Mouse (Mus musculus) hindbrain, embryonic 10.5 days (tissue): Measurements from ENCODE around the gene Gm49510. TPM values are rescaled to one million over a fixed set of nuclear protein-coding genes. Genes with fewer than 3 reads are reported as not detected.
A peak's percentile ranks its signal among the peaks of the same experiment; 100 is the strongest.

Experiments used
- DNase-seq: peaks from one replicate; pipeline ENCODE4 v3.0.0-alpha.2; 2017; ENCODE audit warnings: low spot score
- H3K27ac ChIP-seq: fragments of 300-500 bp; sonication (generic); 2 replicates; pipeline ENCODE4 v1.5.1; 2016; ENCODE audit warnings: mild to moderate bottlenecking, moderate library complexity
- H3K27me3 ChIP-seq: fragments of 300-500 bp; sonication (generic); 2 replicates; pipeline ENCODE4 v1.6.1; 2016; ENCODE audit warnings: mild to moderate bottlenecking; ENCODE audit not compliant: poor library complexity, insufficient read depth, severe bottlenecking
- H3K36me3 ChIP-seq: fragments of 300-500 bp; sonication (generic); 2 replicates; pipeline ENCODE4 v1.6.1; 2016; ENCODE audit warnings: mild to moderate bottlenecking, moderate library complexity
- H3K4me1 ChIP-seq: fragments of 300-500 bp; sonication (generic); replicated peaks from 2 replicates; pipeline ENCODE4 v1.6.1; 2016; ENCODE audit warnings: mild to moderate bottlenecking
- H3K4me3 ChIP-seq: fragments of 300-500 bp; sonication (generic); 2 replicates; pipeline ENCODE4 v1.5.1; 2016; ENCODE audit warnings: mild to moderate bottlenecking, moderate library complexity
- H3K9me3 ChIP-seq: fragments of 300-500 bp; sonication (generic); 2 replicates; pipeline ENCODE4 v1.6.1; 2016; ENCODE audit warnings: mild to moderate bottlenecking, moderate library complexity
- WGBS: fragments of 180-500 bp; shearing (Covaris S2); methylation state at CpG from one replicate; pipeline ENCODE4 v1.1.7; 2016; 5-methylcytosine and 5-hydroxymethylcytosine counted together
- polyA plus RNA-seq: library from polyadenylated mRNA; unstranded; fragments of >200 nt; fragmentation: Nextera tagmentation; extraction: Ambion mirVana; gene quantifications from 2 replicates; pipeline ENCODE4 v1.2.1, GENCODE M21; 2016

The Gm49510 gene
- polyA plus RNA-seq, 1 experiment from 2014 or later = 0.38 TPM

GRCm38 (mm10) chr15:78912040-78912439 lies 12.6 kb downstream of the Gm49510 start:
- WGBS = 36% methylated on average over 9 of the region's 9 CpGs
- Histone ChIP-seq H3K27ac (no peak overlapping the region), H3K27me3 (no peaks in the 10 kb centered on the region; the same call in 1 of the 2 replicates), H3K9me3 (no peaks in the 10 kb centered on the region), H3K4me1 (peaks cover 43% of the 10 kb centered on the region), H3K36me3 (peaks cover 33% of the 10 kb centered on the region), H3K4me3 (no peak overlapping the region)
- DNase-seq = peak; percentile 45

GRCm38 (mm10) chr15:78913632-78914090 lies 14.2 kb downstream of the Gm49510 start, which contains the start of gene Pdxp:
Gene Pdxp, plus strand, starts transcription at chr15:78913919.
- under 1% methylated on average over 51 of the region's 51 CpGs for WGBS
- peaks cover 47% of the 10 kb centered on the region for H3K4me1 ChIP-seq
- peaks cover 32% of the 10 kb centered on the region for H3K36me3 ChIP-seq
- H3K27ac ChIP-seq = peak within 1 kb of the TSS; percentile 96
- H3K9me3 ChIP-seq = no peaks in the 10 kb centered on the region
- DNase-seq = peak; percentile 99
- peak within 1 kb of the TSS; percentile 90 for H3K4me3 ChIP-seq
- H3K27me3 ChIP-seq = no peaks in the 10 kb centered on the region; the same call in 1 of the 2 replicates

- no peaks in the 10 kb centered on the region; the same call in 1 of the 2 replicates for H3K27me3 ChIP-seq
- under 1% methylated on average over 87 of the region's 87 CpGs for WGBS
- peaks cover 37% of the 10 kb centered on the region for H3K36me3 ChIP-seq
- no peaks in the 10 kb centered on the region for H3K9me3 ChIP-seq
- H3K4me3 ChIP-seq = peak overlapping the region; percentile 90
- peak; percentile 51 for DNase-seq
- peak overlapping the region; percentile 96 for H3K27ac ChIP-seq
- H3K4me1 ChIP-seq = peaks cover 47% of the 10 kb centered on the region
Measured at GRCm38 (mm10) chr15:78914091-78914822, 14.8 kb downstream of the Gm49510 start.

- Histone ChIP-seq H3K4me1 (peaks cover 47% of the 10 kb centered on the region), H3K9me3 (no peaks in the 10 kb centered on the region), H3K27ac (peak overlapping the region; percentile 96), H3K27me3 (no peaks in the 10 kb centered on the region; the same call in 1 of the 2 replicates), H3K4me3 (peak overlapping the region; percentile 90), H3K36me3 (peaks cover 45% of the 10 kb centered on the region)
- DNase-seq = no peak
- WGBS = 48% methylated on average over 8 of the region's 8 CpGs
Measured at GRCm38 (mm10) chr15:78914823-78915659, 15.6 kb downstream of the Gm49510 start.

- 5% methylated on average over 8 of the region's 8 CpGs for WGBS
- no peaks in the 10 kb centered on the region; the same call in 1 of the 2 replicates for H3K27me3 ChIP-seq
- H3K9me3 ChIP-seq = no peaks in the 10 kb centered on the region
- H3K36me3 ChIP-seq = peaks cover 47% of the 10 kb centered on the region
- peak overlapping the region; percentile 37; the same call in 1 of the 2 replicates for H3K27ac ChIP-seq
- H3K4me3 ChIP-seq = peak overlapping the region; percentile 90
- DNase-seq = peak; percentile 73
- peaks cover 47% of the 10 kb centered on the region for H3K4me1 ChIP-seq
Measured at GRCm38 (mm10) chr15:78915660-78916017, 16.2 kb downstream of the Gm49510 start.

- H3K4me3 ChIP-seq = peak overlapping the region; percentile 90
- DNase-seq = no peak
- 52% methylated on average over 12 of the region's 12 CpGs for WGBS
- H3K36me3 ChIP-seq = peaks cover 43% of the 10 kb centered on the region
- no peaks in the 10 kb centered on the region for H3K9me3 ChIP-seq
- H3K27me3 ChIP-seq = no peaks in the 10 kb centered on the region; the same call in 1 of the 2 replicates
- H3K4me1 ChIP-seq = peaks cover 47% of the 10 kb centered on the region
- peak overlapping the region; percentile 67 for H3K27ac ChIP-seq
Measured at GRCm38 (mm10) chr15:78916052-78916826, 16.8 kb downstream of the Gm49510 start.

GRCm38 (mm10) chr15:78918126-78918525 lies 18.7 kb downstream of the Gm49510 start:
- H3K4me1 ChIP-seq = peaks cover 41% of the 10 kb centered on the region
- no peak for DNase-seq
- 94% methylated on average over 23 of the region's 23 CpGs for WGBS
- 0 out of 2 replicates have a peak overlapping the region, but pooled peaks have one; percentile 23 for H3K27ac ChIP-seq
- H3K4me3 ChIP-seq = no peak overlapping the region
- H3K9me3 ChIP-seq = no peaks in the 10 kb centered on the region
- H3K27me3 ChIP-seq = no peaks in the 10 kb centered on the region; the same call in 1 of the 2 replicates
- peaks cover 39% of the 10 kb centered on the region for H3K36me3 ChIP-seq

- H3K27ac ChIP-seq = no peak overlapping the region
- peaks cover 39% of the 10 kb centered on the region for H3K36me3 ChIP-seq
- H3K4me3 ChIP-seq = no peak overlapping the region
- H3K4me1 ChIP-seq = peaks cover 34% of the 10 kb centered on the region
- H3K9me3 ChIP-seq = no peaks in the 10 kb centered on the region
- 86% methylated on average over 12 of the region's 12 CpGs for WGBS
- DNase-seq = no peak
- no peaks in the 10 kb centered on the region; the same call in 1 of the 2 replicates for H3K27me3 ChIP-seq
Measured at GRCm38 (mm10) chr15:78919914-78920313, 20.4 kb downstream of the Gm49510 start.

GRCm38 (mm10) chr15:78922700-78923099 lies 23.2 kb downstream of the Gm49510 start:
- WGBS = 85% methylated on average over 7 of the region's 7 CpGs
- 0 out of 2 replicates have a peak overlapping the region, but pooled peaks have one; percentile 1 for H3K27ac ChIP-seq
- no peak for DNase-seq
- H3K4me1 ChIP-seq = peaks cover 42% of the 10 kb centered on the region
- no peak overlapping the region for H3K4me3 ChIP-seq
- peaks cover 13% of the 10 kb centered on the region for H3K27me3 ChIP-seq
- peaks cover 22% of the 10 kb centered on the region for H3K36me3 ChIP-seq
- H3K9me3 ChIP-seq = no peaks in the 10 kb centered on the region

GRCm38 (mm10) chr15:78923585-78923984 lies 24.1 kb downstream of the Gm49510 start:
- no peak for DNase-seq
- H3K36me3 ChIP-seq = peaks cover 15% of the 10 kb centered on the region
- H3K4me1 ChIP-seq = peaks cover 47% of the 10 kb centered on the region
- H3K27me3 ChIP-seq = peaks cover 15% of the 10 kb centered on the region
- 72% methylated on average over 6 of the region's 6 CpGs for WGBS
- 0 out of 2 replicates have a peak overlapping the region, but pooled peaks have one; percentile 1 for H3K27ac ChIP-seq
- H3K9me3 ChIP-seq = no peaks in the 10 kb centered on the region
- no peak overlapping the region for H3K4me3 ChIP-seq

- Histone ChIP-seq H3K9me3 (no peaks in the 10 kb centered on the region), H3K4me3 (no peak overlapping the region), H3K27me3 (peaks cover 15% of the 10 kb centered on the region), H3K27ac (peak overlapping the region; percentile 76; the same call in 1 of the 2 replicates), H3K4me1 (peaks cover 47% of the 10 kb centered on the region), H3K36me3 (peaks cover 12% of the 10 kb centered on the region; the same call in 1 of the 2 replicates)
- DNase-seq = no peak
- 35% methylated on average over 8 of the region's 8 CpGs for WGBS
Measured at GRCm38 (mm10) chr15:78925129-78925528, 25.7 kb downstream of the Gm49510 start.
